Mouse (Mus musculus) erythroblast, embryonic 14.5 days (primary cell): ENCODE measurements around the gene Ptprj.

Source experiments
- GATA1 ChIP-seq: IDR thresholded peaks from 2 replicates; pipeline ENCODE4 v1.6.1; 2012; ENCODE audit warnings: low read length, inconsistent platforms, mixed read lengths
- TAL1 ChIP-seq: IDR thresholded peaks from 3 replicates; pipeline ENCODE4 v1.6.1; 2012; ENCODE audit warnings: low read length, inconsistent platforms, mixed read lengths

GRCm38 (mm10) chr2:90499002-90499401 is 81.4 kb downstream of the Ptprj start:
- TF ChIP-seq GATA1, result no peak
- no peak for TF ChIP-seq TAL1
